Mouse (Mus musculus) frontal cortex, postnatal 25 days (tissue): ENCODE results near the gene Osbpl2.

Experiments used
- DNase-seq, 2 experiments: peaks; one replicate each; pipeline ENCODE4 v3.0.0; 2022; ENCODE audit warnings: low spot score in 2 of 2

Osbpl2 gene

GRCm38 (mm10) chr2:180104659-180105377 is 14.3 kb upstream of the Osbpl2 start:
- DNase-seq, result no peak

- DNase-seq, result no peak
These were observed 13.5 kb upstream of the Osbpl2 start for GRCm38 (mm10) chr2:180105441-180106190.

- DNase-seq, result no peak
These were observed 12.0 kb upstream of the Osbpl2 start for GRCm38 (mm10) chr2:180107081-180107480.

GRCm38 (mm10) chr2:180108285-180108684 is 10.8 kb upstream of the Osbpl2 start:
- no peak for DNase-seq

- no peak for DNase-seq
These were observed 4.9 kb upstream of the Osbpl2 start for GRCm38 (mm10) chr2:180113909-180114890.

- no peak for DNase-seq
These were observed 3.8 kb upstream of the Osbpl2 start for GRCm38 (mm10) chr2:180115279-180115678.

- DNase-seq, result no peak
These were observed 3.0 kb upstream of the Osbpl2 start for GRCm38 (mm10) chr2:180116081-180116493.

GRCm38 (mm10) chr2:180116741-180117484 is 2.2 kb upstream of the Osbpl2 start:
- DNase-seq, result no peak

- no peak for DNase-seq
These were observed 1.5 kb upstream of the Osbpl2 start for GRCm38 (mm10) chr2:180117485-180118194.

GRCm38 (mm10) chr2:180119439-180120291 is 559 bp downstream of the Osbpl2 start:
- DNase-seq, result no peak

GRCm38 (mm10) chr2:180120292-180120761 is 1.2 kb downstream of the Osbpl2 start:
- no peak for DNase-seq

GRCm38 (mm10) chr2:180124192-180124591 is 5.1 kb downstream of the Osbpl2 start:
- DNase-seq, result no peak

GRCm38 (mm10) chr2:180126195-180126594 is 7.1 kb downstream of the Osbpl2 start:
- DNase-seq, result no peak

- DNase-seq, result no peak
These were observed 8.6 kb downstream of the Osbpl2 start for GRCm38 (mm10) chr2:180127675-180128074.

GRCm38 (mm10) chr2:180133231-180133630 is 14.1 kb downstream of the Osbpl2 start:
- DNase-seq, result no peak

GRCm38 (mm10) chr2:180133911-180134310 is 14.8 kb downstream of the Osbpl2 start:
- DNase-seq, result no peak

GRCm38 (mm10) chr2:180135414-180135813 is 16.3 kb downstream of the Osbpl2 start:
- no peak for DNase-seq

GRCm38 (mm10) chr2:180146091-180146490 is 27.0 kb downstream of the Osbpl2 start:
- DNase-seq, result no peak

- no peak for DNase-seq
These were observed 28.3 kb downstream of the Osbpl2 start for GRCm38 (mm10) chr2:180147379-180147778.
